Mouse (Mus musculus) C2C12 (cell line): Measurements from ENCODE around the gene Cul5.

Experiments
- CTCF ChIP-seq: IDR thresholded peaks from one replicate; pipeline ENCODE4 v1.5.1; 2011; ENCODE audit not compliant: control insufficient read depth, insufficient read depth, insufficient read length
- MYOG ChIP-seq: IDR thresholded peaks from one replicate; pipeline ENCODE4 v1.6.1; 2011; ENCODE audit not compliant: control insufficient read depth, insufficient read length; ENCODE audit errors: extremely low read depth
- USF1 ChIP-seq: IDR thresholded peaks from one replicate; pipeline ENCODE4 v1.6.1; 2011; ENCODE audit warnings: low read depth, mild to moderate bottlenecking, control low read depth, moderate library complexity

- TF ChIP-seq USF1 (no peak), CTCF (no peak), MYOG (no peak)
Observed at GRCm38 (mm10) chr9:53634796-53635195, 35.0 kb downstream of the Cul5 start.
